Comparison of ENCODE assay signal across 12 mouse cellular contexts in the genomic region with DNA sequence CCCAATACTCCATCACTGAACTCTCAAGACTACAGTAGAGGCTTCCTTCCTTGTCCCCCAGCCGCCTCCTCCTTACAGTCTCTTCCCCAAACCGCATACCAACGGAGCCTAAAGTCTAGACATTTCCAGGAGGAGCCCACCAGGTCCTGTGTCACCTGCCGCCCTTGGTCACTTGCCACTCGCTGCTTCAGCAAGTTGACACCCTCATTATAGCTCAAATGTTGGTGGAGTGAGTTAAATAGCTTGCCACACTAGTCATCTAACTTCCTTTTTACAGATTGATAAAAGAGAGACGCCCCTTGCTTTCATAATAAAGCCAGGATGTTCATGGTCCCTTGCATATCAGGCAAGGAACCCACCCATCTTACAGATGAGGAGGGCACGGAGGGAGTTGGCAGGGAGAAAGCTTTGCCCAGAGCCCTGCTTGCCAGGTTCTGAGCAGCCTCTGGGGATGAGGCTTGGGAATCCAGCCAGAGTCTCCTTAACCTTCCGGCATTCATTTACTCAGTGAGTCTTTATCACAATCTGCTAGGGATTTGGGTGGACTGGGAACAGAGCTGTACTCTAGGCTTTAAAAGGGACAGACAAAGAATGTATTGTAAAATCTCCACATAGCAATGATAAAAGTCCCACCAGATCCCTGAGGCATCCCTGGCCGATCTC. TPM values are rescaled to one million over a fixed set of nuclear protein-coding genes. Genes with fewer than 3 reads are reported as not detected.
DNase-seq lines count a peak whose midpoint lies in the region; ATAC-seq and TF ChIP-seq lines count a peak whose summit lies in the region.
"Had no signal": no experiment of that assay in that cellular context is flagged by ENCODE, and none has a peak within 500 bp of the region (broad histone marks: within the 10 kb centered on the region; RNA-seq: fewer than 3 reads in every experiment).

No protein-coding gene starts in this region.

- H3K4me2 ChIP-seq in forebrain, postnatal 0 days (ENCODE audit: low read depth), result no peak overlapping the region
- peak overlapping the region; percentile 93 for H3K4me2 ChIP-seq in embryonic facial prominence, embryonic 13.5 days

- peaks cover 44% of the 10 kb centered on the region for H3K4me1 ChIP-seq in forebrain, embryonic 10.5 days
- peaks cover 14% of the 10 kb centered on the region for H3K4me1 ChIP-seq in forebrain, postnatal 0 days (ENCODE audit: insufficient read depth)
- H3K4me1 ChIP-seq in MEL (ENCODE audit: control insufficient read depth in 1 of 2, insufficient read depth in 2 of 2, low read length in 2 of 2), result peaks cover 3 to 30% of the 10 kb centered on the region in 2 experiments
- H3K4me1 ChIP-seq in embryonic facial prominence, embryonic 13.5 days, result peaks cover 36% of the 10 kb centered on the region

- DNase-seq in forebrain, embryonic 10.5 days (ENCODE audit: extremely low spot score, low spot score), result no peak
- DNase-seq in forebrain, postnatal 0 days, result no peak
- peak; percentile 40 for DNase-seq in kidney, adult 9 months
- DNase-seq in kidney, adult 11 months, result no peak
- DNase-seq in MEL (ENCODE audit: low read depth, low spot score), result peak; percentile 68
- DNase-seq in yolk sac, embryonic 10.5 days (ENCODE audit: low spot score), result no peak
- no peak for DNase-seq in ovary, postnatal 14 days (ENCODE audit: low spot score)
- DNase-seq: B cell, adult 2 months had no signal

- H3K27ac ChIP-seq in forebrain, embryonic 10.5 days, result peak overlapping the region; percentile 63; the same call in 1 of the 2 replicates
- no peak overlapping the region for H3K27ac ChIP-seq in forebrain, postnatal 0 days (ENCODE audit: low read depth, low read length)
- H3K27ac ChIP-seq in MEL (ENCODE audit: control insufficient read depth, low read depth, low read length), result peak overlapping the region; percentile 38
- H3K27ac ChIP-seq in embryonic facial prominence, embryonic 13.5 days, result no peak overlapping the region
- H3K27ac ChIP-seq: hindbrain, embryonic 15.5 days had no signal

- no peak for ATAC-seq in forebrain, postnatal 0 days
- ATAC-seq in embryonic facial prominence, embryonic 13.5 days (ENCODE audit: insufficient number of reproducible peaks, insufficient read depth, low FRiP score, low TSS enrichment, low read depth), result no peak

- H3K9ac ChIP-seq in forebrain, postnatal 0 days, result no peak overlapping the region
- H3K9ac ChIP-seq in MEL (ENCODE audit: control insufficient read depth, low read depth, low read length, poor library complexity, severe bottlenecking), result peak overlapping the region; percentile 25
- peak overlapping the region; percentile 3; the same call in 1 of the 2 replicates for H3K9ac ChIP-seq in embryonic facial prominence, embryonic 13.5 days
- H3K9ac ChIP-seq: hindbrain, embryonic 15.5 days; limb, embryonic 12.5 days; lung, embryonic 15.5 days had no signal

- no peaks in the 10 kb centered on the region for H3K36me3 ChIP-seq in forebrain, embryonic 10.5 days (replicated peaks)
- H3K36me3 ChIP-seq in forebrain, postnatal 0 days (ENCODE audit: insufficient read depth), result no peaks in the 10 kb centered on the region
- peaks cover 0 to 9% of the 10 kb centered on the region in 2 experiments; a peak in 2 of 4 replicates for H3K36me3 ChIP-seq in MEL (ENCODE audit: control insufficient read depth in 1 of 2, insufficient read depth in 2 of 2, low read length in 2 of 2)
- H3K36me3 ChIP-seq in embryonic facial prominence, embryonic 13.5 days, result no peaks in the 10 kb centered on the region
- H3K36me3 ChIP-seq: hindbrain, embryonic 15.5 days; limb, embryonic 12.5 days; lung, embryonic 15.5 days had no signal

- no peaks in the 10 kb centered on the region for H3K27me3 ChIP-seq in forebrain, embryonic 10.5 days (ENCODE audit: poor library complexity, severe bottlenecking)
- no peaks in the 10 kb centered on the region for H3K27me3 ChIP-seq in forebrain, postnatal 0 days (ENCODE audit: insufficient read depth, low read length)
- no peaks in the 10 kb centered on the region for H3K27me3 ChIP-seq in MEL (ENCODE audit: control insufficient read depth in 1 of 2, insufficient read depth in 2 of 2, low read length in 2 of 2)
- no peaks in the 10 kb centered on the region for H3K27me3 ChIP-seq in embryonic facial prominence, embryonic 13.5 days
- H3K27me3 ChIP-seq: hindbrain, embryonic 15.5 days; limb, embryonic 12.5 days; lung, embryonic 15.5 days had no signal

- no peak overlapping the region for H3K4me3 ChIP-seq in forebrain, embryonic 10.5 days
- H3K4me3 ChIP-seq in forebrain, postnatal 0 days (ENCODE audit: low read depth, low read length), result no peak overlapping the region
- peak overlapping the region; percentile 11 to 84 for H3K4me3 ChIP-seq in MEL (ENCODE audit: control insufficient read depth in 1 of 2, insufficient read depth in 1 of 2, low read depth in 2 of 2, low read length in 2 of 2)
- H3K4me3 ChIP-seq in embryonic facial prominence, embryonic 13.5 days, result no peak overlapping the region
- H3K4me3 ChIP-seq: hindbrain, embryonic 15.5 days had no signal

- peak in 1 of 2 experiments; percentile 50; a peak in 1 of 4 replicates for TF ChIP-seq POLR2A in MEL (IDR thresholded peaks at IDR 0.05; ENCODE audit: control insufficient read depth in 1 of 2, insufficient read depth in 1 of 2, low read depth in 1 of 2, low read length in 2 of 2, poor library complexity in 1 of 2)

- WGBS in forebrain, embryonic 10.5 days, result 79% methylated on average over 9 of the region's 9 CpGs
- 76% methylated on average over 9 of the region's 9 CpGs for WGBS in forebrain, postnatal 0 days
- WGBS in embryonic facial prominence, embryonic 13.5 days, result 54% methylated on average over 9 of the region's 9 CpGs

- TF ChIP-seq EP300 in MEL (IDR thresholded peaks at IDR 0.05; ENCODE audit: low read depth in 1 of 2, low read length in 2 of 2), result no peak

- H3K79me2 ChIP-seq in MEL (ENCODE audit: control insufficient read depth, insufficient read depth, low read length, poor library complexity), result peaks cover 26% of the 10 kb centered on the region

- TF ChIP-seq RAD21 in MEL (IDR thresholded peaks at IDR 0.05; ENCODE audit: low read depth, low read length), result no peak

- no peak for TF ChIP-seq CTCF in forebrain, postnatal 0 days (IDR thresholded peaks at IDR 0.05; ENCODE audit: low read depth)
- no peak for TF ChIP-seq CTCF in MEL (IDR thresholded peaks at IDR 0.05 in 2 of 3, conservative IDR thresholded peaks at IDR 0.05 in 1 of 3; ENCODE audit: control insufficient read depth in 1 of 3, insufficient read depth in 1 of 3, low read depth in 2 of 3, low read length in 3 of 3, poor library complexity in 1 of 3, severe bottlenecking in 1 of 3)

- 0 out of 2 replicates have a peak, but pooled peaks cover 4% of the 10 kb centered on the region for H3K9me3 ChIP-seq in forebrain, embryonic 10.5 days
- H3K9me3 ChIP-seq in forebrain, postnatal 0 days (ENCODE audit: low read length), result no peaks in the 10 kb centered on the region
- no peaks in the 10 kb centered on the region for H3K9me3 ChIP-seq in MEL (replicated peaks; ENCODE audit: insufficient read depth, low read length)
- no peaks in the 10 kb centered on the region for H3K9me3 ChIP-seq in embryonic facial prominence, embryonic 13.5 days
- H3K9me3 ChIP-seq: hindbrain, embryonic 15.5 days; lung, embryonic 15.5 days had no signal

RNA-seq across cellular contexts. Expression of a gene that starts 1.6 kb away (rescaled TPM):
- polyA plus RNA-seq in forebrain, embryonic 10.5 days (2016; fragmentation: Nextera tagmentation; extraction: Ambion mirVana), result 29.0 and 29.3 TPM in 2 replicates
- 70.8 and 72.6 TPM in 2 replicates for total RNA-seq in forebrain, postnatal 0 days (2014; rRNA removed)
- 18.5 and 25.2 TPM in 2 replicates for polyA plus RNA-seq in forebrain, postnatal 0 days (2015; fragmentation: Nextera tagmentation; extraction: Ambion mirVana)
- total RNA-seq in MEL (2012; rRNA removed), result 33.5 and 37.8 TPM in 2 replicates
- 10 to 100 TPM; 41.2 to 73.2 TPM for polyA plus RNA-seq in MEL (2012; ENCODE audit: insufficient read depth in 1 of 2, insufficient read length in 2 of 2, low read depth in 1 of 2, low replicate concordance in 2 of 2, missing spikeins in 1 of 2)
- 23.5 and 24.0 TPM in 2 replicates for polyA plus RNA-seq in embryonic facial prominence, embryonic 13.5 days (2015; fragmentation: Nextera tagmentation; extraction: Ambion mirVana)

RNA-seq across cellular contexts. Expression of a gene that starts 14.4 kb away (rescaled TPM):
- polyA plus RNA-seq in forebrain, embryonic 10.5 days (2016; fragmentation: Nextera tagmentation; extraction: Ambion mirVana), result 364 and 371 TPM in 2 replicates
- 54.1 and 58.4 TPM in 2 replicates for total RNA-seq in forebrain, postnatal 0 days (2014; rRNA removed)
- 76.3 and 79.5 TPM in 2 replicates for polyA plus RNA-seq in forebrain, postnatal 0 days (2015; fragmentation: Nextera tagmentation; extraction: Ambion mirVana)
- 279 and 361 TPM in 2 replicates for total RNA-seq in MEL (2012; rRNA removed)
- 100 to 1,000 TPM; 272 to 304 TPM for polyA plus RNA-seq in MEL (2012; ENCODE audit: insufficient read depth in 1 of 2, insufficient read length in 2 of 2, low read depth in 1 of 2, low replicate concordance in 2 of 2, missing spikeins in 1 of 2)
- 131 and 148 TPM in 2 replicates for polyA plus RNA-seq in embryonic facial prominence, embryonic 13.5 days (2015; fragmentation: Nextera tagmentation; extraction: Ambion mirVana)

RNA-seq across cellular contexts. Expression of a gene that starts 34.1 kb away (rescaled TPM):
- 0.37 and 0.52 TPM in 2 replicates for polyA plus RNA-seq in forebrain, embryonic 10.5 days (2016; fragmentation: Nextera tagmentation; extraction: Ambion mirVana)
- total RNA-seq in forebrain, postnatal 0 days (2014; rRNA removed), result 0.46 and 0.57 TPM in 2 replicates
- polyA plus RNA-seq in forebrain, postnatal 0 days (2015; fragmentation: Nextera tagmentation; extraction: Ambion mirVana), result 0.20 and 0.27 TPM in 2 replicates
- 2.6 and 4.0 TPM in 2 replicates for total RNA-seq in MEL (2012; rRNA removed)
- polyA plus RNA-seq in MEL (2012; ENCODE audit: insufficient read depth in 1 of 2, insufficient read length in 2 of 2, low read depth in 1 of 2, low replicate concordance in 2 of 2, missing spikeins in 1 of 2), result 1 to 10 TPM in 1 of 2 experiments, not detected in 1; 3.1 TPM
- 1.5 and 2.1 TPM in 2 replicates for polyA plus RNA-seq in embryonic facial prominence, embryonic 13.5 days (2015; fragmentation: Nextera tagmentation; extraction: Ambion mirVana)

RNA-seq across cellular contexts. Expression of a gene that starts 40.6 kb away (rescaled TPM):
- 8.3 and 9.2 TPM in 2 replicates for polyA plus RNA-seq in forebrain, embryonic 10.5 days (2016; fragmentation: Nextera tagmentation; extraction: Ambion mirVana)
- 9.2 and 9.9 TPM in 2 replicates for total RNA-seq in forebrain, postnatal 0 days (2014; rRNA removed)
- polyA plus RNA-seq in forebrain, postnatal 0 days (2015; fragmentation: Nextera tagmentation; extraction: Ambion mirVana), result 6.7 and 9.2 TPM in 2 replicates
- total RNA-seq in MEL (2012; rRNA removed), result 16.1 and 18.5 TPM in 2 replicates
- 10 to 100 TPM in 1 of 2 experiments, not detected in 1; 21.4 TPM for polyA plus RNA-seq in MEL (2012; ENCODE audit: insufficient read depth in 1 of 2, insufficient read length in 2 of 2, low read depth in 1 of 2, low replicate concordance in 2 of 2, missing spikeins in 1 of 2)
- polyA plus RNA-seq in embryonic facial prominence, embryonic 13.5 days (2015; fragmentation: Nextera tagmentation; extraction: Ambion mirVana), result 27.1 and 27.7 TPM in 2 replicates

RNA-seq across cellular contexts. Expression of a gene that starts 48.1 kb away (rescaled TPM):
- 220 and 227 TPM in 2 replicates for polyA plus RNA-seq in forebrain, embryonic 10.5 days (2016; fragmentation: Nextera tagmentation; extraction: Ambion mirVana)
- total RNA-seq in forebrain, postnatal 0 days (2014; rRNA removed), result 77.8 and 85.3 TPM in 2 replicates
- 119 and 135 TPM in 2 replicates for polyA plus RNA-seq in forebrain, postnatal 0 days (2015; fragmentation: Nextera tagmentation; extraction: Ambion mirVana)
- total RNA-seq in MEL (2012; rRNA removed), result 34.3 and 38.6 TPM in 2 replicates
- 10 to 100 TPM in 1 of 2 experiments, not detected in 1; 70.7 TPM for polyA plus RNA-seq in MEL (2012; ENCODE audit: insufficient read depth in 1 of 2, insufficient read length in 2 of 2, low read depth in 1 of 2, low replicate concordance in 2 of 2, missing spikeins in 1 of 2)
- 186 and 190 TPM in 2 replicates for polyA plus RNA-seq in embryonic facial prominence, embryonic 13.5 days (2015; fragmentation: Nextera tagmentation; extraction: Ambion mirVana)

Comparison
In these comparisons a context has a peak if more than half of its experiments do, and no peak if none do; other contexts are left out.
1. DNase-seq: peak in kidney, adult 9 months (single experiment) and MEL (single experiment); none in forebrain, embryonic 10.5 days (single experiment), forebrain, postnatal 0 days (single experiment), kidney, adult 11 months (single experiment), yolk sac, embryonic 10.5 days (single experiment) and ovary, postnatal 14 days (single experiment).
2. H3K27ac ChIP-seq: peak in forebrain, embryonic 10.5 days (single experiment) and MEL (single experiment); none in forebrain, postnatal 0 days (single experiment) and embryonic facial prominence, embryonic 13.5 days (single experiment).
3. H3K4me3 ChIP-seq: peak in MEL (2 of 2); none in forebrain, embryonic 10.5 days (single experiment), forebrain, postnatal 0 days (single experiment) and embryonic facial prominence, embryonic 13.5 days (single experiment).